Mouse (Mus musculus) thymus, postnatal 10 days (tissue): ENCODE measurements around the gene Mpv17.
A peak's percentile ranks its signal among the peaks of the same experiment; 100 is the strongest.

ENCODE experiments used
- DNase-seq, 2 experiments: peaks; one replicate each; pipeline ENCODE4 v3.0.0; 2021; ENCODE audit warnings: low spot score in 2 of 2

The Mpv17 gene

DNA sequence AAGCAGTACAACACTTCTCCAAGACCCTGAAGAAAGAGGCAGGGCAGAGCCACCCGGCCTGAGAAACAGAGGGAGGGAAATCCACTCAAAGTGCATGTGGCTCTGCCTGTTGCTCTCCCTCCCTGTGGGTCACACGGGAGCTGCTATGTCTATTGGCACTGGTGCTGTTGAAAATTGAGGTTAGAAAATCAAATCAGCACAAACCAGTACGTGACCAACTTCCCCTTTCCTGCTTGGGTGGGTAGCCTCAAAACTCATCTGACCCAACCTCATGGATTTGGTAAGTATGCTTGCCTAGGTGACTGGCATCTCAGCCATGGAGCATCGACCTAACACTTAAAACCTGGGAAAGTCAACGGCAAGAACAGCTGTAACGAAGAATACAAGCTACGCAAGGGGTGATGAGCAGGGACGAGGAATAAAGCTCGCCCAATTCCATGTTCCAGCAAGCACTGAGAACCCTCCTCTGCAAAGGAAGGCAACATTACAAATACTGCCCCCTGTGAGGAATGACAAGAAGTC, 48.2 kb downstream of the Mpv17 start, which contains the start of gene Dnajc5g:
Gene Dnajc5g, plus strand, starts transcription at position 472 of the 522 bp plus-strand sequence.
- DNase-seq, result no peak

DNA sequence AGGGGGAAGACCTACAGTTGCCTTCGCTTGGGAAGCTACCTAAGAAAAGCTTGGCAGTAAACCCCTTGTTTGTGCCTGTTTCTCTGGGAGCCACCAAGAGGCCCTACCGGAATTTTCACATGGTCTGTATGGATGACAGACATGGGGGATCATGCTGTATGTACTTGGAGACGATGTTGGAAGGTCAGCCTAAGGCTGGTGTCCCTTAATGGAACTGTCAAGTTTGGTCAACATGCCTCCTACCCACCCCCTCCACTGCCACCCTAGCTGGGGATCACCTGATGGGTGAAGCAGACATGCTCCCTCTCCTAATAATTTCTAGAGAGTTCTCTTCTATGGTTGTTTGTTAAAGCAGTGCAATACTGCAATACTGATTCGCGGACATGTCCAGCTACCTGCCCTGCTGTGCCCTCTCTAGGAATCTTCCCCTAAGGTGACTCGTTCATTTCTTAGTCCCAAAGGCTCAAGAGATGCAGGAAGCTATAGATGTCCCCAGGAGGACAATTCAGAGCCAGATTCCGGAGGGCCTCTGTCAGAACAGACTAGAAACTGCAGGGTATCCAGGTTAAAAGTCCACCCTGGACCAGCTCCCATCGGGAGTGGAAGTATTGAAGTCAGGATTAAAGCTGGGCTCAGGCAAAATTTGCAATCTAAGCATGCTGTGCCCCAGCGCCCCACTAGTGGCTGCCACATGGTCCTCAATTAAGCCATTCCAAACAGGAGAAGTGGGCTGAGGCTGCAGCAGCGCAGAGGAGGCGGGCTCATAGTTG, 58.2 kb downstream of the Mpv17 start:
- DNase-seq, result no peak

DNA sequence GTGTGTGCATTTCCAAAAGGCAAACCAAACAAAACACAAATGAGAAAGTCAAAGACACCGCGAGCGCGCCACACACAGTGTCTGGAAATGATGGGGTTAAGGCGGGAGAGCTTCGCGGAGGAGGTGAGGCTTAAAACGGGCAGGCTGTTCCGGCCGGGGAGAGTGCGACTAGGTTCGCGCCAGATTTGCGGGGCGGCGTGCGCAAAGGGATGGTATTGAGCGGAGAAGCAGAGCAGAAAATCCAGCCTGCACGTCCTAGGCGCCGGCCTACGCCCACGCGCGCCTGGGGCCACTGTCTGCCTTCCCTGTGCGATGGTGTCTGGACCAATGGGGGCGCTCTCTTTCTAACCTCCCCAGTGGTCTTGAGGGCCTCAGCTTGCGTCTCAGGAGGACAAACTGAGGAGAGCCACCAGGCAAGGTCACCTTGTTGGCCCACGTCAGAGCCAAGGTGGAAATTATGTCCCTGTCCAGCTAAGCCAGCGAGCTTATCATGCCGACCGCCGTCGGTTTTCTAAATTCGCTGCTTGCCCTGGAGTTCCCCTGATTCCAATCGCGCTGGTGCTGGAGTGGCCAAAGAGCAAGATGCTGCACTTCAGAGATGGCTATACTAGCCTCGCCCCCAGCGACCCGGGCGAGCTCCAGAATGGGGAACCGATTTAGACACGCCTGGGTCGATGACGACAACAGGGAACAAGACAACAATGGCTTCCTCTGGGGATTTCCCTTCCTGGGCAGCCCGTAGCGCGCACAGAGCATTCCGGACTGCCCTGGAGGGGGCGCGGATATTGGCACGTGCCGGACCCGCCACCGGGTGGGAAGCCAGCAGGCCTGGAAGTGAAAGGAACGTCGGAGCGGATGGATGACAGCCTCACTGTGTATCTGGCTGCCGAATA, 59.0 kb downstream of the Mpv17 start:
- peak; percentile 12 to 23 for DNase-seq

DNA sequence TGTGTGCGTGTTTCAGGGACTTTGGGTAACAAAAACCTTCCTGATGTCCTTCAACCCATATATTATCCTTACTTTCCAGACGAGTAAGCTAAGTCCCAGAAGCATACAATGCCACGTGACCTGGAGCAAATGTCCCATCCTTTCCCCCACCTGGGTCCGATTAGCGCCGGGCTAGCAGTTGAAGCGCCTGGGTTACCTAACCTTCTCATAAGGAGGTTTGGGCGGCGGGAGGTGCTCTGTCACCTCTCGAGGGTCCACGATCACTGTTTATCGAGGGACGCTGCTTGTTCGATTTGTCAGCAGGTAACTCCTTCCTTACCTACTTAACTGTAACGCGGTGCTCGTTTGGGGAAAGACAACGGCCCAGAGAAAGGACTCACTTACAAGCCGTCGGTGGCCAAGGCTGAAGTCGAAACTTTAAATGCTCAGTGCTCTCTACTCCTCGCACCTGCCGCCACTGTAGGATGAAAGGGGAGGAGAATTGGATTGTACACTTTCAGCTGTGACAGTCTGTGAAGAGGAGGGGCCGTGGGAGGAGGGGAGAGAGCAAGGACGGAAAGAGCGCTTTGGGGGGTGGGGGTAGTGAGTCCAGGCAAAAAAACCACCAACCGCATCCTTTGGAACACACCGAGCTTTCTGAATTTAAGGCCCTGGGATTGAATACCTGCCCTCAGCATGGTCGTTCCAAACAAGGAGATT, 59.8 kb downstream of the Mpv17 start:
- DNase-seq, result peak in 1 of 2 experiments; percentile 29

DNA sequence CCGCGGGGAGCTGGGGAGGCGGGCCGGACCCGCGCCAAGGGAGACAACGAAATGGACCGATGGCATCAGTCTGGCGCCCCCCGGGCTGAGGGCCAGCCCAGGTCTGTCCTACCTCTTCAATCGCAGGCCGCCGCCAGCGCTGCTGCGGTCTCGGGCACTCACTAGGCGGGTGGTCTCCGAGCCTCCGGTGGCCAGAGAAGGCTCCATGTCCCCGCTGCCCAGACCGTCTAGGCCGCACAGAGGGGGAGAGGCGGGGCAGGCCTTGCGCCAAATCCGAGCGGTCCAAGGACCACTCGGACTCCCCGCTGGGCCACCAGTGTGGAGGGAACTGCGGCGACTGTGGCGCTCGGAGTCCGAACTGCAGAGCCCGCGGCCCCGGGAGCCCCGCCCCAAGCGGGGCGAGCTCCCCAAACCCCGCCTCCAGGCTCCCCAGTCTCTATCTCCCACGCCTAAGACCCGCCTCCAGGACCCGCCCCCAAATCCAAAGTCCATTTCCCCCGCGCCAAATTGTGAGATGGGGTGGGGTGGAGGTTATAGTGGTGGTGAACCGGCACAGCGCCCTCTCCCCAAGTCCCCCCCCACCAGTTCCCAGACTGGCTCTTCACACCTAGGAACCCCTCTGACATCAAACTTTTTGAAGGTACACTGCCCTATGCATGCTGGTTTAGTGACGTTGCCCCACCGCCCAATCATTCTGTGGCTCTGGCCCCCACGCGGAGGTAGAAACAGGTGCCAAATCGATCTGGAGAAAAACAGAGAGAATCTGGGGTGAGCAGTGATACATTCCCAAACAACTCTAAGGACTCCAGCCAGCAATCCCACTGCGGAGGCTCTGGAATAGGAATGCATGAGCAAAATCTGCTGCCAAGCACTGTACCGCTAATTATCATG, 60.7 kb downstream of the Mpv17 start:
- peak; percentile 25 to 43 for DNase-seq

DNA sequence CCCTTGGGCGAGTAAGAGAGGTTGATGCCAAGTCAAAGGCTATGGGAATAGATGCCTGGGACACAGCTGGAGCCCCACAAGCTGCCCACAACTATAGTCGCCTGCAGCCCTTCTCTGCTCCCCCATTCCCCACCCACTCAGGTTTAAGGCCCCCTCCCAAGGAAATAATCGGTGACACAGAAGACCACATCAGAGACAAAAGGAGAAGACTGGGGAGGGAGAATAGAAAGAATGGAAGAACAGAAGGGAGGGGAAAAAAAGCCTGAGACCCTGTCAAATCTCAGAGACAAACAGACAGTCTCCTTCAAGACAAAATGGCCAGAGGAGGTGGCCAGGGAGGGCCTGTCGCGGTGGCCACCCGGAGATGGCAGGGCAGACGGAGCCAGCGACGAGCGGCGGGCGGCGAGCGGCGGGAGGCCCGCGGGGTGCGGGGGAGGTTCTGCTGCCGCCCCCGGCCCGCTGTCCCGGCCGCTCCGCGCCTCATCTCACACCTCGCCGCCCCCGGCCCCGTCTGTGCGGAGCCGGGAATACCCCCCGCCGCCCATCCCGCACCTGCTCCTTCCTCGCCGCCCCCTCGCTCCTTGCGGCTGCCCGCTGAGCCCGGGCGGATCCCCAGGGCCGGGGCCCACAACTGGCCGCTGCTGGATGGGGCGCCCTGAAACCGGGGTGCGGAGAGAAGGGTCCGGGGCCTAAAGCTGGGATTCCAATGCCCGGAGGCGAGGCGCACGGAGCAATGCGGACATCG, 61.6 kb downstream of the Mpv17 start:
- DNase-seq, result no peak
